Comparison of ENCODE assay signal across 21 mouse cellular contexts in the genomic region with DNA sequence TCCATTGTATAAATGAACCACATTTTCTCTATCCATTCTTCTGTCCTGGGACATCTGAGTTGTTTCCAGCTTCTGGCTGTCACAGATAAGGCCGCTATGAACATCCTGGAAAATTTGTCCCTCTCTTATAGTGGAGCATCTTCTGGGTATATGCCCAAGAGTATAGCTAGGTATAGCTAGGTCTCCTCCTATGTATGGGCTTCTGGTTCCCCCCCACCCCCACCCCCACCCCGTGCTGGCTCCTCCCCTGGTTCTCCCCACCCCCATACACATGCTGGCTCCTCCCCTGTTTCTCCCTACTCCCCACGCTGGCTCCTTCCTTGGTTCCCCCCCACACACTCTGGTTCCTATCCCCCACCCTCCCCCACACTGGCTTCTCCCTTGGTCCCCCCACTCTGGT.
DNase-seq lines count a peak whose midpoint lies in the region; ATAC-seq lines count a peak whose summit lies in the region.
"Had no signal": no experiment of that assay in that cellular context is flagged by ENCODE, and none has a peak within 500 bp of the region (broad histone marks: within the 10 kb centered on the region; RNA-seq: fewer than 3 reads in every experiment).

No protein-coding gene starts in this region.

- H3K4me3 ChIP-seq in hindbrain, embryonic 11.5 days (ENCODE audit: low read depth, low read length): no peak overlapping the region
- no peak overlapping the region for H3K4me3 ChIP-seq in hindbrain, embryonic 16.5 days (ENCODE audit: low read length)
- H3K4me3 ChIP-seq in limb, embryonic 12.5 days (replicated peaks): no peak overlapping the region
- H3K4me3 ChIP-seq in limb, embryonic 10.5 days: no peak overlapping the region
- H3K4me3 ChIP-seq: embryonic facial prominence, embryonic 13.5 days; embryonic facial prominence, embryonic 15.5 days; erythroblast, embryonic 14.5 days; forebrain, embryonic 10.5 days; forebrain, embryonic 12.5 days had no signal

- no peak overlapping the region for H3K4me2 ChIP-seq in hindbrain, embryonic 11.5 days (replicated peaks; ENCODE audit: low read depth, low read length)
- no peak overlapping the region for H3K4me2 ChIP-seq in hindbrain, embryonic 16.5 days (ENCODE audit: low read length)
- H3K4me2 ChIP-seq in limb, embryonic 12.5 days: no peak overlapping the region
- H3K4me2 ChIP-seq: embryonic facial prominence, embryonic 13.5 days; embryonic facial prominence, embryonic 15.5 days; forebrain, embryonic 12.5 days had no signal

- ATAC-seq in hindbrain, embryonic 11.5 days (ENCODE audit: low FRiP score): peak; percentile 57; the same call in 1 of the 2 replicates
- no peak for ATAC-seq in hindbrain, embryonic 16.5 days
- peak; percentile 56; the same call in 1 of the 2 replicates for ATAC-seq in limb, embryonic 12.5 days (ENCODE audit: insufficient number of reproducible peaks, insufficient read depth, low FRiP score, low TSS enrichment, low read depth)
- ATAC-seq: forebrain, embryonic 14.5 days; forebrain, embryonic 16.5 days had no signal

- H3K27me3 ChIP-seq in hindbrain, embryonic 11.5 days (ENCODE audit: control insufficient read depth, insufficient read depth, low read length): no peaks in the 10 kb centered on the region
- H3K27me3 ChIP-seq in hindbrain, embryonic 16.5 days (replicated peaks; ENCODE audit: control insufficient read depth, insufficient read depth, low read length): no peaks in the 10 kb centered on the region
- H3K27me3 ChIP-seq in limb, embryonic 12.5 days: no peaks in the 10 kb centered on the region
- no peaks in the 10 kb centered on the region for H3K27me3 ChIP-seq in limb, embryonic 10.5 days (ENCODE audit: low read depth, poor library complexity, severe bottlenecking)
- H3K27me3 ChIP-seq: embryonic facial prominence, embryonic 13.5 days; embryonic facial prominence, embryonic 15.5 days; forebrain, embryonic 12.5 days had no signal

- no peak for DNase-seq in hindbrain, embryonic 11.5 days (ENCODE audit: low spot score)
- no peak for DNase-seq in limb, embryonic 10.5 days (ENCODE audit: low spot score)
- DNase-seq: adrenal gland, adult 2 months; adrenal gland, postnatal 10 days; adrenal gland, postnatal 25 days; cerebellum, adult 11 months; cerebellum, adult 18-20 months; cerebellum, adult 8-10 months; cerebellum, adult 9-11 months; cerebellum, postnatal 14 days; cerebellum, postnatal 36 days; embryo, embryonic 11 days had no signal

- H3K9me3 ChIP-seq in hindbrain, embryonic 11.5 days (ENCODE audit: control insufficient read depth, low read length): no peaks in the 10 kb centered on the region
- H3K9me3 ChIP-seq in hindbrain, embryonic 16.5 days (ENCODE audit: control insufficient read depth, low read length): no peaks in the 10 kb centered on the region
- no peaks in the 10 kb centered on the region for H3K9me3 ChIP-seq in limb, embryonic 12.5 days
- H3K9me3 ChIP-seq in limb, embryonic 10.5 days (replicated peaks): no peaks in the 10 kb centered on the region
- H3K9me3 ChIP-seq: embryonic facial prominence, embryonic 13.5 days; embryonic facial prominence, embryonic 15.5 days; forebrain, embryonic 10.5 days; forebrain, embryonic 12.5 days had no signal

- H3K27ac ChIP-seq in hindbrain, embryonic 11.5 days (ENCODE audit: low read depth, low read length): no peak overlapping the region
- H3K27ac ChIP-seq in hindbrain, embryonic 16.5 days (ENCODE audit: low read depth, low read length): no peak overlapping the region
- H3K27ac ChIP-seq in limb, embryonic 12.5 days: no peak overlapping the region
- H3K27ac ChIP-seq in limb, embryonic 10.5 days: no peak overlapping the region
- H3K27ac ChIP-seq: embryonic facial prominence, embryonic 13.5 days; embryonic facial prominence, embryonic 15.5 days; forebrain, embryonic 10.5 days; forebrain, embryonic 12.5 days had no signal

- no peaks in the 10 kb centered on the region for H3K4me1 ChIP-seq in hindbrain, embryonic 11.5 days (replicated peaks; ENCODE audit: control insufficient read depth, insufficient read depth, low read length)
- no peaks in the 10 kb centered on the region for H3K4me1 ChIP-seq in hindbrain, embryonic 16.5 days (ENCODE audit: control insufficient read depth, insufficient read depth, low read depth, low read length)
- H3K4me1 ChIP-seq in limb, embryonic 12.5 days (replicated peaks): no peaks in the 10 kb centered on the region
- no peaks in the 10 kb centered on the region for H3K4me1 ChIP-seq in limb, embryonic 10.5 days
- H3K4me1 ChIP-seq: embryonic facial prominence, embryonic 13.5 days; embryonic facial prominence, embryonic 15.5 days; forebrain, embryonic 12.5 days had no signal

- H3K9ac ChIP-seq in hindbrain, embryonic 11.5 days (ENCODE audit: low read depth, low read length): no peak overlapping the region
- H3K9ac ChIP-seq in hindbrain, embryonic 16.5 days (ENCODE audit: low read depth, low read length): no peak overlapping the region
- H3K9ac ChIP-seq in limb, embryonic 12.5 days (replicated peaks): no peak overlapping the region
- H3K9ac ChIP-seq: embryonic facial prominence, embryonic 13.5 days; embryonic facial prominence, embryonic 15.5 days; forebrain, embryonic 12.5 days had no signal

- no peaks in the 10 kb centered on the region for H3K36me3 ChIP-seq in hindbrain, embryonic 11.5 days (ENCODE audit: control insufficient read depth, insufficient read depth, low read length)
- H3K36me3 ChIP-seq in hindbrain, embryonic 16.5 days (ENCODE audit: control insufficient read depth, insufficient read depth, low read length): no peaks in the 10 kb centered on the region
- H3K36me3 ChIP-seq in limb, embryonic 12.5 days: no peaks in the 10 kb centered on the region
- H3K36me3 ChIP-seq in limb, embryonic 10.5 days: no peaks in the 10 kb centered on the region
- H3K36me3 ChIP-seq: embryonic facial prominence, embryonic 13.5 days; embryonic facial prominence, embryonic 15.5 days; forebrain, embryonic 10.5 days; forebrain, embryonic 12.5 days had no signal

- WGBS in hindbrain, embryonic 11.5 days: 99% methylated on average over 3 of the region's 3 CpGs
- 82% methylated on average over 3 of the region's 3 CpGs for WGBS in hindbrain, embryonic 16.5 days
- WGBS in limb, embryonic 12.5 days: 77% methylated on average over 3 of the region's 3 CpGs
- WGBS in limb, embryonic 10.5 days: 81% methylated on average over 3 of the region's 3 CpGs
